Mouse (Mus musculus) heart, embryonic 10.5 days (tissue): ENCODE results near the gene Dennd1b. TPM values are rescaled to one million over a fixed set of nuclear protein-coding genes. Genes with fewer than 3 reads are reported as not detected.

Source experiments
- DNase-seq: peaks from one replicate; pipeline ENCODE4 v3.0.0-alpha.2; 2017; ENCODE audit warnings: low spot score
- H3K27ac ChIP-seq: fragments of 300-500 bp; sonication (generic); 2 replicates; pipeline ENCODE4 v1.5.1; 2016; ENCODE audit warnings: mild to moderate bottlenecking
- H3K27me3 ChIP-seq: fragments of 300-500 bp; sonication (generic); 2 replicates; pipeline ENCODE4 v1.6.1; 2016; ENCODE audit warnings: mild to moderate bottlenecking; ENCODE audit not compliant: poor library complexity, insufficient read depth, severe bottlenecking
- H3K36me3 ChIP-seq: fragments of 300-500 bp; sonication (generic); 2 replicates; pipeline ENCODE4 v1.6.1; 2016; ENCODE audit warnings: mild to moderate bottlenecking, moderate library complexity
- H3K4me1 ChIP-seq: fragments of 300-500 bp; sonication (generic); 2 replicates; pipeline ENCODE4 v1.6.1; 2016; ENCODE audit warnings: mild to moderate bottlenecking
- H3K4me3 ChIP-seq: fragments of 300-500 bp; sonication (generic); 2 replicates; pipeline ENCODE4 v1.5.1; 2016; ENCODE audit warnings: mild to moderate bottlenecking, moderate library complexity
- H3K9me3 ChIP-seq: fragments of 300-500 bp; sonication (generic); 2 replicates; pipeline ENCODE4 v1.6.1; 2016; ENCODE audit warnings: mild to moderate bottlenecking, moderate library complexity
- WGBS: fragments of 180-500 bp; shearing (Covaris S2); methylation state at CpG from one replicate; pipeline ENCODE4 v1.1.7; 2016; 5-methylcytosine and 5-hydroxymethylcytosine counted together
- polyA plus RNA-seq: library from polyadenylated mRNA; unstranded; fragments of >200 nt; fragmentation: Nextera tagmentation; extraction: Ambion mirVana; gene quantifications from 2 replicates; pipeline ENCODE4 v1.2.1, GENCODE M21; 2016

Gene Dennd1b
- polyA plus RNA-seq, 1 experiment from 2014 or later = 9.3 TPM

GRCm38 (mm10) chr1:138996663-138997062 is 33.4 kb downstream of the Dennd1b start:
- Histone ChIP-seq H3K4me1 (no peaks in the 10 kb centered on the region), H3K9me3 (no peaks in the 10 kb centered on the region), H3K36me3 (0 out of 2 replicates have a peak, but pooled peaks cover 7% of the 10 kb centered on the region), H3K27me3 (no peaks in the 10 kb centered on the region), H3K4me3 (no peak overlapping the region), H3K27ac (no peak overlapping the region)
- DNase-seq = no peak
- 94% methylated on average over 2 of the region's 2 CpGs for WGBS

- no peak overlapping the region for H3K27ac ChIP-seq
- H3K27me3 ChIP-seq = no peaks in the 10 kb centered on the region
- WGBS = 75% methylated on average over 9 of the region's 9 CpGs
- H3K4me1 ChIP-seq = peaks cover under 1% of the 10 kb centered on the region; the same call in 1 of the 2 replicates
- H3K4me3 ChIP-seq = no peak overlapping the region
- no peak for DNase-seq
- H3K9me3 ChIP-seq = no peaks in the 10 kb centered on the region
- H3K36me3 ChIP-seq = no peaks in the 10 kb centered on the region
Observed at GRCm38 (mm10) chr1:139000675-139001379, 37.6 kb downstream of the Dennd1b start.

GRCm38 (mm10) chr1:139003503-139003902 is 40.3 kb downstream of the Dennd1b start:
- H3K4me1 ChIP-seq = peaks cover 10% of the 10 kb centered on the region
- no peaks in the 10 kb centered on the region for H3K36me3 ChIP-seq

GRCm38 (mm10) chr1:139006000-139006399 is 42.8 kb downstream of the Dennd1b start:
- no peaks in the 10 kb centered on the region for H3K36me3 ChIP-seq
- no peaks in the 10 kb centered on the region for H3K9me3 ChIP-seq
- 75% methylated on average over 1 of the region's 1 CpGs for WGBS
- H3K27ac ChIP-seq = no peak overlapping the region
- H3K4me1 ChIP-seq = peaks cover 10% of the 10 kb centered on the region
- no peak overlapping the region for H3K4me3 ChIP-seq
- no peaks in the 10 kb centered on the region for H3K27me3 ChIP-seq
- no peak for DNase-seq

More at GRCm38 (mm10) chr1:139003503-139003902, 40.3 kb downstream of the Dennd1b start:
- WGBS = 86% methylated on average over 2 of the region's 2 CpGs
- H3K4me3 ChIP-seq = no peak overlapping the region
- no peaks in the 10 kb centered on the region for H3K9me3 ChIP-seq
- no peak for DNase-seq
- no peak overlapping the region for H3K27ac ChIP-seq
- no peaks in the 10 kb centered on the region for H3K27me3 ChIP-seq

GRCm38 (mm10) chr1:139007475-139007874 is 44.2 kb downstream of the Dennd1b start:
- Histone ChIP-seq H3K4me1 (peaks cover 10% of the 10 kb centered on the region), H3K27ac (no peak overlapping the region), H3K4me3 (no peak overlapping the region), H3K27me3 (no peaks in the 10 kb centered on the region), H3K36me3 (no peaks in the 10 kb centered on the region), H3K9me3 (no peaks in the 10 kb centered on the region)
- 92% methylated on average over 3 of the region's 3 CpGs for WGBS
- no peak for DNase-seq

GRCm38 (mm10) chr1:139015118-139015788 is 52.0 kb downstream of the Dennd1b start:
- 80% methylated on average over 5 of the region's 5 CpGs for WGBS
- Histone ChIP-seq H3K4me3 (no peak overlapping the region), H3K27me3 (no peaks in the 10 kb centered on the region), H3K27ac (no peak overlapping the region), H3K4me1 (0 out of 2 replicates have a peak, but pooled peaks cover 5% of the 10 kb centered on the region), H3K36me3 (no peaks in the 10 kb centered on the region), H3K9me3 (no peaks in the 10 kb centered on the region)
- no peak for DNase-seq

- no peak overlapping the region for H3K27ac ChIP-seq
- H3K27me3 ChIP-seq = no peaks in the 10 kb centered on the region
- no peaks in the 10 kb centered on the region for H3K9me3 ChIP-seq
- H3K4me3 ChIP-seq = no peak overlapping the region
- H3K36me3 ChIP-seq = no peaks in the 10 kb centered on the region
- no peak for DNase-seq
- WGBS = 72% methylated on average over 7 of the region's 7 CpGs
- H3K4me1 ChIP-seq = no peaks in the 10 kb centered on the region
Observed at GRCm38 (mm10) chr1:139021298-139021697, 58.1 kb downstream of the Dennd1b start.

- H3K4me3 ChIP-seq = no peak overlapping the region
- 70% methylated on average over 8 of the region's 8 CpGs for whole genome bisulfite sequencing
- no peak overlapping the region for H3K27ac ChIP-seq
- no peaks in the 10 kb centered on the region for H3K27me3 ChIP-seq
- no peaks in the 10 kb centered on the region for H3K36me3 ChIP-seq
- H3K4me1 ChIP-seq = peaks cover 16% of the 10 kb centered on the region
- no peak for DNase-seq
- no peaks in the 10 kb centered on the region for H3K9me3 ChIP-seq
Observed at GRCm38 (mm10) chr1:139025882-139026645, 62.8 kb downstream of the Dennd1b start.

GRCm38 (mm10) chr1:139029521-139029920 is 66.3 kb downstream of the Dennd1b start:
- Histone ChIP-seq H3K36me3 (no peaks in the 10 kb centered on the region), H3K4me1 (peaks cover 16% of the 10 kb centered on the region), H3K27ac (no peak overlapping the region), H3K9me3 (no peaks in the 10 kb centered on the region), H3K4me3 (no peak overlapping the region), H3K27me3 (no peaks in the 10 kb centered on the region)
- DNase-seq = no peak

- no peak for DNase-seq
- Histone ChIP-seq H3K27ac (no peak overlapping the region), H3K36me3 (no peaks in the 10 kb centered on the region), H3K27me3 (no peaks in the 10 kb centered on the region), H3K9me3 (no peaks in the 10 kb centered on the region), H3K4me3 (no peak overlapping the region), H3K4me1 (peaks cover 20% of the 10 kb centered on the region)
- 85% methylated on average over 1 of the region's 1 CpGs for WGBS
Observed at GRCm38 (mm10) chr1:139032411-139032810, 69.2 kb downstream of the Dennd1b start.

- DNase-seq = no peak
- Histone ChIP-seq H3K27me3 (no peaks in the 10 kb centered on the region), H3K27ac (no peak overlapping the region), H3K36me3 (no peaks in the 10 kb centered on the region), H3K4me1 (peaks cover 5% of the 10 kb centered on the region; the same call in 1 of the 2 replicates), H3K4me3 (no peak overlapping the region), H3K9me3 (no peaks in the 10 kb centered on the region)
- WGBS = 69% methylated on average over 4 of the region's 4 CpGs
Observed at GRCm38 (mm10) chr1:139035141-139035540, 71.9 kb downstream of the Dennd1b start.

- Histone ChIP-seq H3K27ac (no peak overlapping the region), H3K36me3 (no peaks in the 10 kb centered on the region), H3K9me3 (no peaks in the 10 kb centered on the region), H3K4me1 (peaks cover 5% of the 10 kb centered on the region; the same call in 1 of the 2 replicates), H3K27me3 (no peaks in the 10 kb centered on the region), H3K4me3 (no peak overlapping the region)
- WGBS = 89% methylated on average over 1 of the region's 1 CpGs
- no peak for DNase-seq
Observed at GRCm38 (mm10) chr1:139036302-139036701, 73.1 kb downstream of the Dennd1b start.
